Mouse (Mus musculus) kidney, embryonic 14.5 days (tissue): Measurements from ENCODE around the gene Smchd1. TPM values are rescaled to one million over a fixed set of nuclear protein-coding genes. Genes with fewer than 3 reads are reported as not detected.

Source experiments
- ATAC-seq: fragments of 200-750 bp; cut with Nextera tagmentation; 2 replicates; pipeline ENCODE4 v1.8.0; 2017; ENCODE audit warnings: moderate number of reproducible peaks, mild to moderate bottlenecking, moderate TSS enrichment, moderate library complexity; ENCODE audit not compliant: low FRiP score, low TSS enrichment
- H3K27ac ChIP-seq: fragments of 300-500 bp; sonication (generic); 2 replicates; pipeline ENCODE4 v1.5.1; 2014; ENCODE audit warnings: low read depth, mild to moderate bottlenecking, low read length, moderate library complexity, mixed read lengths
- H3K27me3 ChIP-seq: fragments of 300-500 bp; sonication (generic); 2 replicates; pipeline ENCODE4 v1.6.1; 2014; ENCODE audit warnings: mild to moderate bottlenecking, low read length; ENCODE audit not compliant: control insufficient read depth, insufficient read depth
- H3K36me3 ChIP-seq: fragments of 300-500 bp; sonication (generic); 2 replicates; pipeline ENCODE4 v1.6.1; 2014; ENCODE audit warnings: low read length, mixed read lengths; ENCODE audit not compliant: control insufficient read depth, insufficient read depth
- H3K4me1 ChIP-seq: fragments of 300-500 bp; sonication (generic); 2 replicates; pipeline ENCODE4 v1.6.1; 2014; ENCODE audit warnings: low read length, mixed read lengths; ENCODE audit not compliant: control insufficient read depth, insufficient read depth
- H3K4me2 ChIP-seq: fragments of 300-500 bp; sonication (generic); replicated peaks from 2 replicates; pipeline ENCODE4 v1.6.1; 2014; ENCODE audit warnings: low read depth, mild to moderate bottlenecking, low read length
- H3K4me3 ChIP-seq: fragments of 300-500 bp; sonication (generic); 2 replicates; pipeline ENCODE4 v1.5.1; 2014; ENCODE audit warnings: mild to moderate bottlenecking, low read length
- H3K9ac ChIP-seq: fragments of 300-500 bp; sonication (generic); 2 replicates; pipeline ENCODE4 v1.6.1; 2014; ENCODE audit warnings: low read depth, mild to moderate bottlenecking, low read length, moderate library complexity
- H3K9me3 ChIP-seq: fragments of 300-500 bp; sonication (generic); 2 replicates; pipeline ENCODE4 v1.6.1; 2016; ENCODE audit warnings: low read length; ENCODE audit not compliant: control insufficient read depth
- WGBS: fragments of 180-500 bp; shearing (Covaris S2); extraction: QIAGEN DNeasy Blood & Tissue Kit; methylation state at CpG from one replicate; pipeline ENCODE4 v1.1.7; 2014; 5-methylcytosine and 5-hydroxymethylcytosine counted together
- polyA plus RNA-seq: library from polyadenylated mRNA; unstranded; fragments of >200 nt; fragmentation: Nextera tagmentation; extraction: Ambion mirVana; gene quantifications from 2 replicates; pipeline ENCODE4 v1.2.1, GENCODE M21; 2014

Smchd1 gene
- polyA plus RNA-seq, 1 experiment from 2014 or later = 116 TPM

- H3K27ac ChIP-seq = no peak overlapping the region
- under 1% methylated on average over 59 of the region's 67 CpGs for WGBS
- H3K4me3 ChIP-seq = peak overlapping the region; percentile 46
- peak overlapping the region; percentile 88 for H3K4me2 ChIP-seq
- no peaks in the 10 kb centered on the region for H3K9me3 ChIP-seq
- H3K27me3 ChIP-seq = peaks cover 21% of the 10 kb centered on the region
- no peaks in the 10 kb centered on the region for H3K4me1 ChIP-seq
- H3K9ac ChIP-seq = peak overlapping the region; percentile 53
- ATAC-seq = peak; percentile 59
- H3K36me3 ChIP-seq = no peaks in the 10 kb centered on the region
These were observed 164.4 kb downstream of the Smchd1 start for GRCm38 (mm10) chr17:71310486-71311339.

- no peak; the same call in 1 of the 2 replicates for ATAC-seq
- 8% methylated on average over 23 of the region's 23 CpGs for WGBS
- peak overlapping the region; percentile 88 for H3K4me2 ChIP-seq
- no peaks in the 10 kb centered on the region for H3K9me3 ChIP-seq
- peak overlapping the region; percentile 46 for H3K4me3 ChIP-seq
- no peak overlapping the region for H3K27ac ChIP-seq
- peak overlapping the region; percentile 53; the same call in 1 of the 2 replicates for H3K9ac ChIP-seq
- no peaks in the 10 kb centered on the region for H3K4me1 ChIP-seq
- H3K27me3 ChIP-seq = peaks cover 21% of the 10 kb centered on the region
- no peaks in the 10 kb centered on the region for H3K36me3 ChIP-seq
These were observed 165.2 kb downstream of the Smchd1 start for GRCm38 (mm10) chr17:71309711-71310485.

- WGBS = 44% methylated on average over 14 of the region's 14 CpGs
- H3K9ac ChIP-seq = no peak overlapping the region
- H3K27me3 ChIP-seq = peaks cover 21% of the 10 kb centered on the region
- H3K36me3 ChIP-seq = no peaks in the 10 kb centered on the region
- ATAC-seq = no peak
- H3K4me2 ChIP-seq = no peak overlapping the region
- H3K9me3 ChIP-seq = no peaks in the 10 kb centered on the region
- H3K4me3 ChIP-seq = no peak overlapping the region
- no peak overlapping the region for H3K27ac ChIP-seq
- H3K4me1 ChIP-seq = no peaks in the 10 kb centered on the region
These were observed 166.0 kb downstream of the Smchd1 start for GRCm38 (mm10) chr17:71309141-71309540.

DNA sequence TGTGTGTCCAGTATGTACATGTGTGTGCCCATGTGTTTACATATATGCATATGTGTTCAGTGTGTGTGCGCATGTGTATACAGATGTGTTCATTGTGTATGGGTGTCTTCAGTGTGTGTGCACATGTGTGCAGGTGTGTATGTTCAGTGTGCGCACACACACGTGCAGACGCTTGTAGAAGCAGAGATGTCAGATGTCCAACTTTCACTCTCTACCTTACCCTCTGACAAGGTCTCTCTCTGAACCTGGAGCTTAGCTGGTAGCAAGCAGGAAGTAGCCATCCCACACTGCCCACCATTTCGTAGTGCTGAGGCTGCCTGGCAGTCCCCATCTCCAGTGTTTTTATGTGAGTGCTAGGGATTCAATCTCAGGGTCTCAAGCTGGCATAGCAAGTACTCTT, 166.8 kb downstream of the Smchd1 start:
- H3K9ac ChIP-seq = no peak overlapping the region
- peaks cover 21% of the 10 kb centered on the region for H3K27me3 ChIP-seq
- H3K36me3 ChIP-seq = no peaks in the 10 kb centered on the region
- H3K4me2 ChIP-seq = no peak overlapping the region
- ATAC-seq = no peak
- H3K4me3 ChIP-seq = no peak overlapping the region
- no peaks in the 10 kb centered on the region for H3K4me1 ChIP-seq
- 90% methylated on average over 5 of the region's 5 CpGs for WGBS
- no peak overlapping the region for H3K27ac ChIP-seq
- H3K9me3 ChIP-seq = no peaks in the 10 kb centered on the region

DNA sequence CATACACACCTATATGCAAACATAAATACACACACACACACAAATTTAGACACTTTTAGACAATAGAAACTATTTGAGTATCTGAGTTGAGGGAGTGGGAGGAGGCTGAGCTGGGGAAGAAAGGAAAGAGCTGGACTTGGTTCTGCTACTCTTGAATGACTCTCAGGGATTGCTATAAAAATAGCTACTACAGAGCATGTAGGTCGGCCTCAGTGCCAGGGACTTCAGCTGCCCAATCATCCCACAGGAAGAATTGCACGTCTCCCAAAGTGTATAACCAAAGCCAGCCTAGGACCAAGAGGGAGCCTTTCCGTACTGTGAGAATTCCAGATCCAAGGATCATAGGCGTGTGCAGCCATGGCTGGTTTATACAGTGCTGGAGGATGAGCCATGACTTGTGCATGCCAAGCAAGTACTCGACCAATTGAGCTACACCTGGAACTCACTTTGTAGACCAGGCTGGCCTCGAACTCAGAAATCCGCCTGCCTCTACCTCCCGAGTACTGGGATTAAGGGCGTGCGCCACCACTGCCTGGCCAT, 167.8 kb downstream of the Smchd1 start:
- Histone ChIP-seq H3K27me3 (peaks cover 21% of the 10 kb centered on the region), H3K9ac (no peak overlapping the region), H3K9me3 (no peaks in the 10 kb centered on the region), H3K4me3 (no peak overlapping the region), H3K4me2 (no peak overlapping the region), H3K27ac (no peak overlapping the region), H3K4me1 (no peaks in the 10 kb centered on the region), H3K36me3 (no peaks in the 10 kb centered on the region)
- 85% methylated on average over 10 of the region's 10 CpGs for WGBS
- ATAC-seq = no peak

- WGBS = 88% methylated on average over 4 of the region's 4 CpGs
- H3K36me3 ChIP-seq = no peaks in the 10 kb centered on the region
- no peaks in the 10 kb centered on the region for H3K4me1 ChIP-seq
- H3K9me3 ChIP-seq = no peaks in the 10 kb centered on the region
- H3K9ac ChIP-seq = no peak overlapping the region
- H3K27ac ChIP-seq = no peak overlapping the region
- peaks cover 17% of the 10 kb centered on the region for H3K27me3 ChIP-seq
- no peak for ATAC-seq
- no peak overlapping the region for H3K4me2 ChIP-seq
- H3K4me3 ChIP-seq = no peak overlapping the region
These were observed 168.4 kb downstream of the Smchd1 start for GRCm38 (mm10) chr17:71306716-71307115.

- Histone ChIP-seq H3K27me3 (peaks cover 11% of the 10 kb centered on the region), H3K9me3 (no peaks in the 10 kb centered on the region), H3K4me3 (no peak overlapping the region), H3K4me2 (no peak overlapping the region), H3K4me1 (no peaks in the 10 kb centered on the region), H3K9ac (no peak overlapping the region), H3K27ac (no peak overlapping the region), H3K36me3 (no peaks in the 10 kb centered on the region)
- no peak for ATAC-seq
- 79% methylated on average over 6 of the region's 6 CpGs for WGBS
These were observed 169.1 kb downstream of the Smchd1 start for GRCm38 (mm10) chr17:71306091-71306490.

DNA sequence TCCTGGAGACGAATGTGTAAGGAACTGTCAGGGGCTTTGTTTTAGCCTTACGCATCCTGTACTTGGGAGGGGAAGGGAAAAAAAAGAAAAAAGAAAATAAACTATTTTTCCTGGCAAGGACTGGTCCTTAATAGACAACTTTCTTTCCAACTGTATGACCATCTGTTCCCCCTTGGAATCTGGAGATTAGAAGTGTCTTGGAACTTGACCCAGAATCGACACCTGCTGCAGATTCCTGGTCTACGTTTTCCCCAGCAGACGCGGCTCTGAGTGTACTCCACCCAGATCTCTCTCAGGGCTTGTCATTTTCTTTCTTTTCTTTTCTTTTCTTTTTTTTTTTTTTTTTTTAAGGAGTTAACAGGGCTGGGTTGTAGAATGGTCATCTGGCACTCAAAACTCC, 171.7 kb downstream of the Smchd1 start:
- no peak overlapping the region for H3K4me2 ChIP-seq
- no peaks in the 10 kb centered on the region for H3K9me3 ChIP-seq
- H3K4me3 ChIP-seq = no peak overlapping the region
- 0 out of 2 replicates have a peak, but pooled peaks cover 2% of the 10 kb centered on the region for H3K27me3 ChIP-seq
- no peak overlapping the region for H3K9ac ChIP-seq
- 79% methylated on average over 6 of the region's 6 CpGs for WGBS
- ATAC-seq = no peak
- H3K27ac ChIP-seq = no peak overlapping the region
- no peaks in the 10 kb centered on the region for H3K36me3 ChIP-seq
- no peaks in the 10 kb centered on the region for H3K4me1 ChIP-seq

- 76% methylated on average over 5 of the region's 5 CpGs for WGBS
- H3K4me2 ChIP-seq = no peak overlapping the region
- H3K9me3 ChIP-seq = no peaks in the 10 kb centered on the region
- H3K27ac ChIP-seq = no peak overlapping the region
- no peak overlapping the region for H3K4me3 ChIP-seq
- H3K9ac ChIP-seq = no peak overlapping the region
- no peaks in the 10 kb centered on the region for H3K27me3 ChIP-seq
- no peaks in the 10 kb centered on the region for H3K36me3 ChIP-seq
- no peaks in the 10 kb centered on the region for H3K4me1 ChIP-seq
- ATAC-seq = no peak
These were observed 173.7 kb downstream of the Smchd1 start for GRCm38 (mm10) chr17:71301413-71301812.
